15 mouse cellular contexts compared by ENCODE assay signal in genomic region chr3:116267036-116267654, GRCm38 (mm10). TPM values are rescaled to one million over a fixed set of nuclear protein-coding genes. Genes with fewer than 3 reads are reported as not detected.
DNase-seq lines count a peak whose midpoint lies in the region; ATAC-seq and TF ChIP-seq lines count a peak whose summit lies in the region.
"Had no signal": no experiment of that assay in that cellular context is flagged by ENCODE, and none has a peak within 500 bp of the region (broad histone marks: within the 10 kb centered on the region; RNA-seq: fewer than 3 reads in every experiment).

No protein-coding gene starts in this region.

- H3K27me3 ChIP-seq in liver, embryonic 11.5 days (replicated peaks; ENCODE audit: control insufficient read depth, insufficient read depth, low read length): no peaks in the 10 kb centered on the region
- H3K27me3 ChIP-seq in liver, postnatal 0 days (ENCODE audit: insufficient read depth, low read length): no peaks in the 10 kb centered on the region
- H3K27me3 ChIP-seq in neural tube, embryonic 14.5 days (ENCODE audit: control insufficient read depth, insufficient read depth, low read length): no peaks in the 10 kb centered on the region
- H3K27me3 ChIP-seq: Patski had no signal

- no peaks in the 10 kb centered on the region for H3K36me3 ChIP-seq in liver, embryonic 11.5 days (ENCODE audit: control insufficient read depth, insufficient read depth, low read length)
- no peaks in the 10 kb centered on the region for H3K36me3 ChIP-seq in liver, postnatal 0 days (replicated peaks; ENCODE audit: insufficient read depth, low read length)
- H3K36me3 ChIP-seq in neural tube, embryonic 14.5 days (ENCODE audit: control insufficient read depth, insufficient read depth, low read length): no peaks in the 10 kb centered on the region

- ATAC-seq in liver, embryonic 11.5 days (replicated peaks; ENCODE audit: low FRiP score): peak; percentile 36
- ATAC-seq in liver, postnatal 0 days: no peak
- peak; percentile 34; the same call in 1 of the 2 replicates for ATAC-seq in neural tube, embryonic 14.5 days (ENCODE audit: low read depth)
- no peak for ATAC-seq in inflammation-experienced regulatory T-cells, adult 6 months
- ATAC-seq: lung, postnatal 0 days; Patski had no signal

- no peak for TF ChIP-seq CTCF in liver, postnatal 0 days (IDR thresholded peaks at IDR 0.05; ENCODE audit: low read depth)
- TF ChIP-seq CTCF in embryonic fibroblast, embryonic 13.5 days (IDR thresholded peaks at IDR 0.05; ENCODE audit: borderline replicate concordance, insufficient read depth, low read length): 0 out of 2 replicates have a peak, but pooled peaks have one; percentile 3

- H3K9me3 ChIP-seq in liver, embryonic 11.5 days (ENCODE audit: control insufficient read depth, low read length): no peaks in the 10 kb centered on the region
- H3K9me3 ChIP-seq in liver, postnatal 0 days (ENCODE audit: low read length): no peaks in the 10 kb centered on the region
- no peaks in the 10 kb centered on the region for H3K9me3 ChIP-seq in neural tube, embryonic 14.5 days (ENCODE audit: control insufficient read depth, low read length)

- 0 out of 2 replicates have a peak, but pooled peaks have one; percentile 19 for TF ChIP-seq POLR2A in embryonic fibroblast, embryonic 13.5 days (IDR thresholded peaks at IDR 0.05; ENCODE audit: low read depth, low read length)

- DNase-seq in heart, adult 11 months: peak; percentile 3
- no peak for DNase-seq in heart, postnatal 4 days
- DNase-seq in liver, embryonic 11.5 days (ENCODE audit: low spot score): no peak
- DNase-seq in liver, postnatal 0 days: no peak
- no peak for DNase-seq in MN1 (ENCODE audit: low spot score)
- DNase-seq: adrenal gland, adult 8-10 months; cerebellum, postnatal 36 days; heart, postnatal 36 days; kidney, postnatal 4 days had no signal

- H3K9ac ChIP-seq in liver, embryonic 11.5 days (ENCODE audit: low read depth, low read length): no peak overlapping the region
- no peak overlapping the region for H3K9ac ChIP-seq in liver, postnatal 0 days (replicated peaks)
- H3K9ac ChIP-seq in neural tube, embryonic 14.5 days (replicated peaks; ENCODE audit: low read depth, low read length): no peak overlapping the region

- WGBS in liver, embryonic 11.5 days: 91% methylated on average over 2 of the region's 2 CpGs
- 80% methylated on average over 2 of the region's 2 CpGs for WGBS in liver, postnatal 0 days (ENCODE audit: insufficient replicate concordance)
- WGBS in neural tube, embryonic 14.5 days: 98% methylated on average over 2 of the region's 2 CpGs

- no peak overlapping the region for H3K4me2 ChIP-seq in liver, embryonic 11.5 days
- no peak overlapping the region for H3K4me2 ChIP-seq in liver, postnatal 0 days (ENCODE audit: low read depth, low read length)
- no peak overlapping the region for H3K4me2 ChIP-seq in neural tube, embryonic 14.5 days (ENCODE audit: low read depth, low read length)

- no peaks in the 10 kb centered on the region for H3K4me1 ChIP-seq in liver, embryonic 11.5 days (replicated peaks; ENCODE audit: control insufficient read depth, insufficient read depth, low read length)
- peaks cover 7% of the 10 kb centered on the region for H3K4me1 ChIP-seq in liver, postnatal 0 days (ENCODE audit: insufficient read depth)
- no peaks in the 10 kb centered on the region for H3K4me1 ChIP-seq in embryonic fibroblast, embryonic 13.5 days (ENCODE audit: control insufficient read depth, insufficient read depth, low read length)
- H3K4me1 ChIP-seq in neural tube, embryonic 14.5 days (ENCODE audit: control insufficient read depth, insufficient read depth, low read length): no peaks in the 10 kb centered on the region

- no peak for TF ChIP-seq EP300 in liver, postnatal 0 days (IDR thresholded peaks at IDR 0.05; ENCODE audit: low read depth)

- no peak overlapping the region for H3K4me3 ChIP-seq in liver, embryonic 11.5 days (ENCODE audit: low read depth, low read length)
- H3K4me3 ChIP-seq in liver, postnatal 0 days (ENCODE audit: low read depth, low read length): no peak overlapping the region
- H3K4me3 ChIP-seq in embryonic fibroblast, embryonic 13.5 days (ENCODE audit: insufficient read depth, low read length): no peak overlapping the region
- H3K4me3 ChIP-seq in neural tube, embryonic 14.5 days (ENCODE audit: low read depth, low read length): no peak overlapping the region
- H3K4me3 ChIP-seq: left cerebral cortex, adult 2 months had no signal

- no peak overlapping the region for H3K27ac ChIP-seq in liver, embryonic 11.5 days (ENCODE audit: low read depth, low read length)
- no peak overlapping the region for H3K27ac ChIP-seq in liver, postnatal 0 days (ENCODE audit: low read depth)
- peak overlapping the region; percentile 99 for H3K27ac ChIP-seq in embryonic fibroblast, embryonic 13.5 days (ENCODE audit: insufficient read depth, low read length)
- H3K27ac ChIP-seq in neural tube, embryonic 14.5 days (ENCODE audit: low read depth, low read length): no peak overlapping the region
- H3K27ac ChIP-seq: left cerebral cortex, adult 2 months had no signal

RNA-seq across cellular contexts. Expression of gene Gpr88, which starts 13.8 kb away (rescaled TPM):
- under 1 TPM; 0.47 to 0.55 TPM for total RNA-seq in heart, postnatal 4 days (2021)
- 0.34 and 1.0 TPM in 2 replicates for polyA plus RNA-seq in liver, embryonic 11.5 days (2014; fragmentation: Nextera tagmentation; extraction: Ambion mirVana)
- polyA plus RNA-seq in liver, postnatal 0 days (2015; fragmentation: Nextera tagmentation; extraction: Ambion mirVana): 0.18 and 0.30 TPM in 2 replicates
- 2.2 and 5.6 TPM in 2 replicates for polyA plus RNA-seq in embryonic fibroblast, embryonic 13.5 days (2011; ENCODE audit: insufficient read length, low read depth, missing spikeins)
- polyA plus RNA-seq in neural tube, embryonic 14.5 days (2014; fragmentation: Nextera tagmentation; extraction: Ambion mirVana): 3.8 and 4.2 TPM in 2 replicates
- polyA plus RNA-seq in inflammation-experienced regulatory T-cells, adult 6 months (2017; shearing (Covaris generic)): not detected

Comparison
In these comparisons a context has a peak if more than half of its experiments do, and no peak if none do; other contexts are left out.
1. ATAC-seq: peak in liver, embryonic 11.5 days (single experiment) and neural tube, embryonic 14.5 days (single experiment); none in liver, postnatal 0 days (single experiment) and inflammation-experienced regulatory T-cells, adult 6 months (single experiment).